Mouse (Mus musculus) heart, embryonic 14.5 days (tissue): ENCODE results near the gene Hypk. TPM values are rescaled to one million over a fixed set of nuclear protein-coding genes. Genes with fewer than 3 reads are reported as not detected.
A peak's percentile ranks its signal among the peaks of the same experiment; 100 is the strongest.

Source experiments
- ATAC-seq: fragments of 200-750 bp; cut with Nextera tagmentation; 2 replicates; pipeline ENCODE4 v1.8.0; 2017; ENCODE audit warnings: low read depth, moderate TSS enrichment; ENCODE audit not compliant: insufficient number of reproducible peaks, insufficient read depth, low FRiP score
- H3K27ac ChIP-seq, 2 experiments: fragments of 200-500 bp in 1 of 2; fragments of 300-500 bp in 1 of 2; sonication (generic) in 1 of 2; replicated peaks in 1 of 2; 2 replicates each; pipeline ENCODE4 v1.5.1; 2012 to 2014; ENCODE audit warnings: low read depth in 2 of 2, low read length in 2 of 2, control low read depth in 1 of 2, mild to moderate bottlenecking in 1 of 2, mixed read lengths in 1 of 2; ENCODE audit not compliant: control insufficient read depth in 1 of 2, insufficient read depth in 1 of 2
- H3K27me3 ChIP-seq: fragments of 300-500 bp; sonication (generic); 2 replicates; pipeline ENCODE4 v1.6.1; 2014; ENCODE audit warnings: mild to moderate bottlenecking, low read length, control low read depth; ENCODE audit not compliant: control insufficient read depth, insufficient read depth
- H3K36me3 ChIP-seq: fragments of 300-500 bp; sonication (generic); 2 replicates; pipeline ENCODE4 v1.6.1; 2014; ENCODE audit warnings: mild to moderate bottlenecking, control low read depth, low read length, mixed read lengths; ENCODE audit not compliant: control insufficient read depth, insufficient read depth
- H3K4me1 ChIP-seq, 2 experiments: fragments of 200-500 bp in 1 of 2; fragments of 300-500 bp in 1 of 2; sonication (generic) in 1 of 2; 2 replicates each; pipeline ENCODE4 v1.6.1; 2012 to 2014; ENCODE audit warnings: low read length in 2 of 2, control low read depth in 1 of 2, mixed read lengths in 1 of 2; ENCODE audit not compliant: control insufficient read depth in 2 of 2, insufficient read depth in 2 of 2
- H3K4me2 ChIP-seq: fragments of 300-500 bp; sonication (generic); 2 replicates; pipeline ENCODE4 v1.6.1; 2014; ENCODE audit warnings: mild to moderate bottlenecking, low read length
- H3K4me3 ChIP-seq, 2 experiments: fragments of 200-500 bp in 1 of 2; fragments of 300-500 bp in 1 of 2; sonication (generic) in 1 of 2; 2 replicates each; pipeline ENCODE4 v1.5.1; 2012 to 2014; ENCODE audit warnings: low read length in 2 of 2, mild to moderate bottlenecking in 2 of 2, control low read depth in 1 of 2, low read depth in 1 of 2, moderate library complexity in 1 of 2; ENCODE audit not compliant: control insufficient read depth in 1 of 2, insufficient read depth in 1 of 2
- H3K9ac ChIP-seq: fragments of 300-500 bp; sonication (generic); 2 replicates; pipeline ENCODE4 v1.6.1; 2014; ENCODE audit warnings: mild to moderate bottlenecking, low read length
- H3K9me3 ChIP-seq: fragments of 300-500 bp; sonication (generic); 2 replicates; pipeline ENCODE4 v1.6.1; 2016; ENCODE audit warnings: low read length, control low read depth; ENCODE audit not compliant: control insufficient read depth
- WGBS: fragments of 180-500 bp; shearing (Covaris S2); extraction: QIAGEN DNeasy Blood & Tissue Kit; methylation state at CpG from one replicate; pipeline ENCODE4 v1.1.7; 2014; 5-methylcytosine and 5-hydroxymethylcytosine counted together
- polyA plus RNA-seq: library from polyadenylated mRNA; unstranded; fragments of >200 nt; fragmentation: Nextera tagmentation; extraction: Ambion mirVana; gene quantifications from 2 replicates; pipeline ENCODE4 v1.2.1, GENCODE M21; 2014

Gene Hypk
- polyA plus RNA-seq, 1 experiment from 2014 or later, result 101 TPM

DNA sequence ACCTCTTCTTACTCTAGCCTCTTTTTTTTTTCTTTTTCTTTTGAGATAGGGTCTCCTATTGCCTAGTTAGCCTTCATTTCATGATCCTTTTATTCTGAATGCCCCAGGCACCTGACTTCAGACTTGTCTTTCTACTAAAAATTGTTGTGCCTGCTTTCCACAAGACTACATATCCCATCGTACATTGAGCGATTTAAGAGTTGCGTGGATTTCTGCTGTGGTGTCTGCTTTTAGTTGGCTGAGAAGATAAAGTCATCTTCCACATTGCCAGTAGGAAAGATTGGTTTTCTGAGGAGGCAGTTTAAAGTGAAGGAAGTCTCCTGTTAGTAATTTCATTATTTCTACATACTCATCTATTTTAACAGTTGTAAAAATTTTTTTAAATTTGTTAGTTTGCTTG is 37.5 kb upstream of the Hypk start:
- no peak for ATAC-seq
- peak overlapping the region in 1 of 2 experiments; percentile 100; a peak in 2 of 4 replicates for H3K4me3 ChIP-seq
- H3K9ac ChIP-seq, result peak overlapping the region; percentile 100
- peaks cover 46% of the 10 kb centered on the region for H3K36me3 ChIP-seq
- H3K27me3 ChIP-seq, result no peaks in the 10 kb centered on the region
- H3K9me3 ChIP-seq, result no peaks in the 10 kb centered on the region
- 62% methylated on average over 3 of the region's 3 CpGs for WGBS
- no peak overlapping the region for H3K27ac ChIP-seq
- peaks cover 4 to 23% of the 10 kb centered on the region in 2 experiments for H3K4me1 ChIP-seq
- H3K4me2 ChIP-seq, result peak overlapping the region; percentile 73

DNA sequence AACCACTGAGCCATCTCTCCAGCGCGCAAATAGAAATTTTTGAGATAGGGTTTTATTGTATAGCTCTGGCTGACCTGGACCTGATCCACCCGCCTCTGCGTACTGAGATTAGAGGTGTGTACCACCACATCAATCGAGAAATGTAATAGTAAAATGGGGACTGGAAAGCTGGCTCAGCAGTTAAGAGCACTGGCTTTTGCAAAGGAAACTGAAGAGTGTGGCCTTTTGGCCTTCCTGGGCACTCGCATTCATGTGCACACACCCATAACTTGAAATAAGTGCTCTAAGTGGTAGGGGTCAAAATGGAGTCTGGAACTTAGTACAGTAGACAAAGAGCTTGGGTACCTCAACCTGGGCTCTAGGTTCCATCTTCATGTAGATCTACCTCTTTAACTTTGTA is 36.7 kb upstream of the Hypk start:
- Histone ChIP-seq H3K9me3 (no peaks in the 10 kb centered on the region), H3K27me3 (no peaks in the 10 kb centered on the region), H3K9ac (0 out of 2 replicates have a peak overlapping the region, but pooled peaks have one; percentile 100), H3K4me2 (peak overlapping the region; percentile 73), H3K4me1 (peaks cover 4 to 23% of the 10 kb centered on the region in 2 experiments), H3K36me3 (peaks cover 54% of the 10 kb centered on the region), H3K27ac (no peak overlapping the region), H3K4me3 (peak overlapping the region in 1 of 2 experiments; percentile 11; a peak in 2 of 4 replicates)
- 82% methylated on average over 6 of the region's 6 CpGs for WGBS
- no peak for ATAC-seq

DNA sequence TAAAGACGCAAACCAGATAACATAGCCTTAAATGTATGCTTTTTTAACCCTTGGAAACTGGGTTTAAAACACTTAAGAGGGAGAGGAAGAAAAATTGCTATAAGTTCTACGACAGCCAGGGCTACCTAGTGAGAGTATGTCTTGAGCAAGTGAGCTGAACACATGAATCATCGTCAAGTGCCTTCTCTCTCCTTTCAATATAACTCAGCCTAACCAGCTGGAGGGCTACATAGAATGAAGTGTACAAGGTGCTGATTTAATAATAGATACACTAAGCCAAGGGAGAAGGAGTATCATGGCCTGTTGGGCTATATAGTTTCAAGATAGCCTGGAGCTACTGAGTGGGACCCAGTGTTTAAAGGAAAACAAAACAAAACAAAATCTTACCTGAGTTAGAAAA is 34.6 kb upstream of the Hypk start:
- H3K36me3 ChIP-seq, result peaks cover 73% of the 10 kb centered on the region
- no peak overlapping the region for H3K4me2 ChIP-seq
- no peak overlapping the region for H3K4me3 ChIP-seq
- ATAC-seq, result no peak
- 86% methylated on average over 3 of the region's 3 CpGs for WGBS
- no peaks in the 10 kb centered on the region for H3K9me3 ChIP-seq
- H3K9ac ChIP-seq, result no peak overlapping the region
- peaks cover 3 to 23% of the 10 kb centered on the region in 2 experiments for H3K4me1 ChIP-seq
- no peaks in the 10 kb centered on the region for H3K27me3 ChIP-seq
- no peak overlapping the region for H3K27ac ChIP-seq

DNA sequence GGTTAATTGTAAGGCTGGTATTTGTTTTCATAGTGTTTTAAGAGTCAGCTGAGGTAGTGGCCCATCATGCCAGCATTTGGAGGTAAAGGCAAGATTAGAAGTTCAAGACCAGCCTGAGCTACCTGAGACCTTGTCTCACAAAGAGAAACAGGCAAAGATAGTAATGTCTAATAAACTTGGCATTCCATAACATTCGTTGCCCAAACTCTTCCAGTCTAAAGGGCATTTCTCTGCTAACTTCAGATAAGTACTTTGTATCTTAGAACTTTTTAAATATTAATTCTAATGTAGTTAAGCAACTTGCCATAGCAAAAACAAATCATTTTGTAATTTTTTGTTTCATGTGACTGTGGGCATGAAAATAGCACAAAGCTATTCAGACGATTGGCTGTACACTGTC is 29.9 kb upstream of the Hypk start:
- H3K4me2 ChIP-seq, result no peak overlapping the region
- peaks cover 92% of the 10 kb centered on the region for H3K36me3 ChIP-seq
- no peak for ATAC-seq
- H3K9ac ChIP-seq, result no peak overlapping the region
- no peaks in the 10 kb centered on the region for H3K4me1 ChIP-seq
- H3K4me3 ChIP-seq, result no peak overlapping the region
- WGBS, result 89% methylated on average over 2 of the region's 2 CpGs
- no peak overlapping the region for H3K27ac ChIP-seq
- H3K9me3 ChIP-seq, result no peaks in the 10 kb centered on the region
- H3K27me3 ChIP-seq, result no peaks in the 10 kb centered on the region

DNA sequence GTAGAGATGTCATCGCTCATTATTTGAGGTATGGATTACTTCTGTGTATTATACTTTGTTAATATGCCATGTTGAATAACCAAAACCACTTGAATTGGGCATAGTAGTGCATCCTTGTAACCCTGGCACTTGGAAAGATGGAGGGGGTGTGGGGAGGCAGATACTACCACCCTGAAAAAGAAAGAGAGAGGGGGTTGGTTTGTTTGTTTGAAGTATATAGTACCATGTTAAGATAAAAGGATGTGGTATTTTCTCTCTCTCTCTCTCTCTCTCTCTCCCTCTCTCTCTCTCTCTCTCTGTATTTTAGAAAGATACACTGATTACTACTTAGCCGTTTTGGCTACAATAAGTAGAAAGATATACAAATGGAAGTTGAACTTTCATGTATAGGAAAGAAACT is 27.2 kb upstream of the Hypk start:
- no peak overlapping the region for H3K27ac ChIP-seq
- WGBS, result 87% methylated on average over 2 of the region's 2 CpGs
- peaks cover 98% of the 10 kb centered on the region for H3K36me3 ChIP-seq
- no peak overlapping the region for H3K9ac ChIP-seq
- H3K4me1 ChIP-seq, result no peaks in the 10 kb centered on the region
- H3K4me2 ChIP-seq, result no peak overlapping the region
- H3K27me3 ChIP-seq, result no peaks in the 10 kb centered on the region
- no peak overlapping the region for H3K4me3 ChIP-seq
- no peaks in the 10 kb centered on the region for H3K9me3 ChIP-seq
- no peak for ATAC-seq

DNA sequence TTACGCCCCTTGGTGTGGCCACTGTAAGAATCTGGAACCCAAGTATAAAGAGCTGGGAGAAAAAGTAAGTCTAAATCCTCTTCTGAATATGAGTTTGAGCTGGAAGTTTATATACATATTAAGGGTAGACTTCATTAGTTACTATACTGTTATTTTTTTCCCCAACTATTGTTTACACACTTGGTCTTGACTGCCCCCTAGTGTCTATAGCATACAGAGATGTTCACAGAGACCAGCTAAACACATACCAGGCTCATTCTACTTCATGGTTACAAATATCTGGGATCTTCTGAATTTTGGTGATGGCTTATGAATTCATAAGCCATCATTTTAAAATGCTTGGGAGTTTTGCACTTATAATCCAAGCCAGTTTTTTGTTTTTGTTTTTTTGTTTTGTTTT is 18.2 kb upstream of the Hypk start:
- no peaks in the 10 kb centered on the region for H3K9me3 ChIP-seq
- H3K9ac ChIP-seq, result no peak overlapping the region
- 94% methylated on average over 1 of the region's 1 CpGs for WGBS
- no peak overlapping the region for H3K4me2 ChIP-seq
- no peak overlapping the region for H3K4me3 ChIP-seq
- H3K27me3 ChIP-seq, result no peaks in the 10 kb centered on the region
- ATAC-seq, result no peak
- H3K27ac ChIP-seq, result no peak overlapping the region
- no peaks in the 10 kb centered on the region for H3K4me1 ChIP-seq
- H3K36me3 ChIP-seq, result peaks cover 100% of the 10 kb centered on the region

DNA sequence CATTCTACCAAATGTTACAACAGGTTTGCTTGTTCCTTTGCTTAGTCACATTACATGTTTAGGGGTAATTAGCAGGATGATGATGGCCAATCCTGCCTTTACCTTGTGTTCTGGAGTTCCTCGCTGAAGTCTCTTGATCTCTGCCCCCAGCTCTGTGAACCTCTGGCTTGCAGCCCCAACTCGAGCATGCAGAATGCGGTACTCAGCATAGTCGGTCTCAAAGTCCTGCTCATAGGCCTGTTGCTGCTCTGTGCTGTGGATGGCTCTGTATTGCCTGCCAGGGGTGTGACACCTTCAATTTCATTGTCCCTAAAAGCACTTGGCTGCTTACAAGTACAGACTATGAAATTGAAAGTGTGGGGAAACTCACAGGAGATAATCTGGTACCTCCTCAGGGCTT is 13.3 kb upstream of the Hypk start:
- H3K9ac ChIP-seq, result no peak overlapping the region
- no peak overlapping the region for H3K4me3 ChIP-seq
- H3K4me2 ChIP-seq, result no peak overlapping the region
- H3K27ac ChIP-seq, result no peak overlapping the region
- H3K9me3 ChIP-seq, result no peaks in the 10 kb centered on the region
- WGBS, result 65% methylated on average over 4 of the region's 4 CpGs
- H3K27me3 ChIP-seq, result no peaks in the 10 kb centered on the region
- ATAC-seq, result no peak
- H3K36me3 ChIP-seq, result peaks cover 52% of the 10 kb centered on the region
- H3K4me1 ChIP-seq, result peaks cover 10 to 15% of the 10 kb centered on the region in 2 experiments; a peak in 3 of 4 replicates

DNA sequence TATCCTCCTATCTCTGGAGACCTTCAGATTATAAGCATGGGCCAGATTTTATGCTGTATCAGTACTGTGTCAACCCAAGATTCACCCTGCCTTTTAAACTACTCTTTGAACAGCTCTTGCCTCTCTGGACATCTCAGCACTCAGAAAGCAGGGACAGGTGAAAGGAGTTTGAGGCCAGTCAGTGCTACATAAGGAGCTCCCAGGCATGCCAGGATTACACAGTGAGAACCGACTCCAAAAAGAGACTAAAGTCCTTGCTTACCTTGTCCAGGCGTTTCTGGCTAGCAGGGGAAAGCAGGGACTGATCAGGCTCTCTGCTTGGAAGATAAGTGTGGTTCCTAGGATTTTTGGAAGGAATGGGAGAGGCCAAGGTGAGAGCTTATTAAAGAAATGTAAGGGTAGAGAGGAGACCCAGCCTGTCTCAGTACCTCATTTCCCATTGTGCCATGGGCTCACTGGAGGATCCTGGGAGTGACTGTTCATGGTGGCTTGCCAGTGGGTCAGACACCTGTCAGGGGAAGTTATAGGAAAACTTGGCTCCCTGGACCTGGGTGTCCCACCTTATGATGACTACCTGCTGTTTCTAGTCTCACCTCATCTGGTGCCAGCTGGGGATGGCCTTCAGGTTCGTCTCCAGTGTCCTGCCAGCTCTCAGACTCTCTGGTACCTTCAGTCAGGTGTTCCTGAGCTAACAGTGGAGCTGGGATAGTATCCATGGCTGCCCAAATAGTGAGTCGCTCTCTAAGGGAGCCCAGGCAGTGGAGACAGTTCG is 12.1 kb upstream of the Hypk start:
- Histone ChIP-seq H3K4me1 (peaks cover 10 to 15% of the 10 kb centered on the region in 2 experiments; a peak in 3 of 4 replicates), H3K9ac (no peak overlapping the region), H3K27me3 (no peaks in the 10 kb centered on the region), H3K9me3 (no peaks in the 10 kb centered on the region), H3K4me3 (no peak overlapping the region), H3K4me2 (no peak overlapping the region), H3K27ac (no peak overlapping the region), H3K36me3 (peaks cover 39% of the 10 kb centered on the region)
- 44% methylated on average over 5 of the region's 5 CpGs for WGBS
- no peak for ATAC-seq
